Mouse (Mus musculus) c-Kit-negative CD71-positive TER-119-positive erythroid progenitor cells, embryonic 14.5 days (primary cell): Measurements from ENCODE around the gene Lamb1.

ENCODE experiments used
- DNase-seq: peaks from one replicate; pipeline ENCODE4 v3.0.0-alpha.2; 2013; ENCODE audit warnings: low read depth, low spot score

Gene Lamb1

DNA sequence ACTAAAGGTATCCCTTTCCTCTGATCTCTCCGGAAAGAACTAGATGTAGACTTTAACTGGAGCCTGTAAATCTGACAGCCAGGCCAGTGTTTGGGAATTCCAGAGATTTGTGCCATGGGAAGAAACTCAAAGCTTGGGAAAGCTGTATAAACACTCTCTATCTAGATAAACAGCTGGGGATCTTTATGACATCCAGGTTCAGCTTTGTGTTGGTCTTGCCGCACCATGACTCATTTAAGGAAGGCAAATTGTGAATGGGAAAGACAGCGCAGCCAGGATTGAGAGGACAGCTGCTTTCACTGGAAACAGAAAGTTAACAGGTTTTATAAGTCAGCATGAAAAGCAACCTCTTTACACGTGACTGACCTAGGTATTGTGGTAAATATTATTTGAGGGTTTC is 12.8 kb upstream of the Lamb1 start:
- no peak for DNase-seq

DNA sequence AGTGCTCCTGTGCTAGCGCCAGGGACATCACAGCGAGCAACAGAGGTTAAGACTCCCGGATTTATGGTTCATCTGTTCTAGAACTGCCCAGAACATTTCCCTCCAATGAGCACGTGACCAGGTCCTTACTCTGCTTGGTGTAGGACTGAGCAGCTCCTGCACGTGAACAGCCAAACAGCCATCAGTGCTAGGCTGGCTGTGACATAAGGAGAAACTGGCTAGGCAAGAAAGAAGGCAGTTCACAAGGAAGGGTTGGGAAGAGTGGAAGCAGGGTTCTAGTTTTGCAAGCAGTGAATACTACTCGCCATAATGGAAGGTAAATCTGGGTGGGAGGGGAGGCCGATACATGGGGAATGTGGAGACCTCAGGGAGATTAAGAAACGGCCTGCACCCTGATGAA is 10.1 kb upstream of the Lamb1 start:
- no peak for DNase-seq

DNA sequence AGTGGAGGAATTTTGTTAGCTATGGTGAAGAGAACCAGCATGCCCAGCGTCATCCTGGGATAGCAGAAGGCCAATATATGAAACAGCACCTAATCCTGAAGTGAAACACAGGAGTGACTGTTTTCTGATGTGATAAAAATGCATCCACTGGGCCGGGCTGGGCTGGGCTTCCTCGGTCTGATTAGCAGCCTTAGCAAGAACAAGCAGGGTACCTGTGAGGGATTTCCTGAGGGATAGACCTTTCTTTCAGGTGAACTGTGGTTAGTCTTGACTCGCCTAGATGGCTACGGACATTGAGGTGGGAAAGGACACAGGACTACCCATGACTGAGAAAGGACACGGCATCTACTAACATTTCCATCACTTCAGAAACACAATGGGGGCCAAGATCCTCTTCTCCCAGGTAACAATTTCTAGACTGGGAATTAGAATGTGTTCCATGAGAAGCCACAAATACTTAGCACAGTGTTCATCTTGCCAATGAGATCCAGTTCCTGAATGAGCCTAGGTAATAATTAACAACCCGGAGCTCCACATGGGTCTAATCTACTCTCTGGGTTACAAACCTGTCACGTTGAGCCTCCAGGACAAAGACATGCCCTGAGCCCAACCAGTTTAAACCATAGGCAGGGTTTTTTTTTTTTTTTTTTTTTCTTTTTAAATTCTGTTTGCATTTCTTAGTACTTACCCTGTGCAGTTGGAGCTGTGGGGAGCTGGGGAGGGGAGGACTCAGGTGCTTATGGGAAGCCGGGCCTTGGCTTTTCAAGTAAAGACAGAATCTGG is 8.7 kb upstream of the Lamb1 start:
- no peak for DNase-seq

DNA sequence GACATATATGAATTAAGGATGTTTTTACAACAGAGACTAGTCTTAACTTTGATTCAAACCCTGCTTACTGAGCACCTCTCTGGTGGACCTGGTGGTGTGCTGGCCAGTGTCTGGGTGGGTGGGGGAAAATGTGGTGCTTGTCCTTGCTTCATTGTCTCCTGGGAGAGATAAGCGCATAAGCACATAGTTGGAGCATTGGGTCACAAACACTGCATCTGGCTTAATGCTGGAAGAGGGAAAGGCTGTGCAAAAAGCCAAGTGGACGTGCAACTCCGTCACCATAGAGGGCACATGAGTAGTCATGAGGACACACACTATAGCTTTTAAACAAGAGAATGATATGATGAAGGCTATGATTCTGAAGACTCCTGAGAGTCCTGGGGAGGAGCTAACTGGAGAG is 3.2 kb upstream of the Lamb1 start:
- no peak for DNase-seq

DNA sequence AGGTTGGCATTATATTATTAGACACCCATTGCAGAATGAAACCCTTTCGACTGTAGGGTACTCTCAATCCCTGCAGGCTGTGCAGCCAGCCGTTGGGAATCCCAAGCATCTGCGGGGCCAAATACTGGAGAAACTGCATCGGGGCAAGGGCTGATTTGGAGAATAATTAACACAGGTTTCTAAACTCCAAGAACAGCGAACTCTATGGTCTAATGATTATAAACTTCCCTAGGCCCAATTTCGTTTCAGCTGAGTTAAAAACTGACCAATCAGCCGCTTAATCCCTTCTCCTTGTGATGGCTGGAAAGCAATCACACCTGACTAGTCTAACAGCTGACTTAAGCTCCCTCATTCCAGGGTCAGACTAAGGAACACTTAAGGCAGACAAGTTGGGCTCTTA is 1.1 kb upstream of the Lamb1 start:
- no peak for DNase-seq

DNA sequence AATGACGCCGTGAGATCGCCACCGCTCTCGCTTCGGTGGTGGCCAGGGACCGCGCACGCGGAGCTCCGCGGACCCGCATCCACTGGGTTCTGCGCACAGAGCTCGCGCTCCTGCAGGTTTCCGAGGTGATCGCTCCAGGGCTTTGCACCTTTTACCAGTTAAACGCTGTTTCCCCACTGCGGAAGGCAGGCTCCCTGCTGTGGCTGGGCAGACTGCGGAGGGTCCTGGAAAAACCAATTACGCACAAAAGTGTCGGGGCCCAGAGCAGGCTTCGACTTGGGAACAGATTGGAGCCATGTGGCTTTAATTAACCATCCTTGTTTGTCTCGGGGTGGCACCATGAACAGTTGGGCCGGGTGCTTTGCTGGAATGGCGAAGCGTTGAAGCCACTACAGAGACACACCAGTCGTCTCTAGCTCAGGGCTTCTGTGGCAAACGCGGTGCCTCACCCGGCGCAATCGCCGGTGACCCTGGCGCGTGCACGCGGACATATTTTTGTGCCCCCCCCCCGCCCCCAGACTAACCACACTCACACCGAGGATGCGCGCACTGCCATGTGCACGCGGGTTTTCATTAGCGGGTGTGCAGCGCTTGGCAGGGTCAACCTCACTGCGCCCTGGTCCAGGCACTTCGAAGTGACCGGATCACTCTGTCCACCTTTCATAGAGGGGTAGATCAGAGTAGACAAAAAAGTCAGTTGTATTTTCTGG is 843 bp downstream of the Lamb1 start:
- no peak for DNase-seq

DNA sequence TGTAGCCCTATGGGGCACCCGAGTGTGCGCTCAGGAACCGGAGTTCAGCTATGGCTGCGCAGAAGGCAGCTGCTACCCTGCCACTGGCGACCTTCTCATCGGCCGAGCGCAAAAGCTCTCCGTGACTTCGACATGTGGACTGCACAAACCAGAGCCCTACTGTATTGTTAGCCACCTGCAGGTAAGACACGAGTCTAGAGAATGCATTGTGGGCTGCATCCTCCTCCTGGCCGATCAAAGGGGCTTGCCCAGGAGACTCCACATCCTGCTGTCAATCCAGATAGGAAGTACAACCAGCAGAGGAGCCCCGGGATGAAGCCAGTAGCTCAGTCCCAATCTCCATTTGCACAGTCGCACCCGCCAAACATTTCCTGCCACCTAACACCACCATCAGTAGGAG is 1.7 kb downstream of the Lamb1 start:
- DNase-seq = no peak

DNA sequence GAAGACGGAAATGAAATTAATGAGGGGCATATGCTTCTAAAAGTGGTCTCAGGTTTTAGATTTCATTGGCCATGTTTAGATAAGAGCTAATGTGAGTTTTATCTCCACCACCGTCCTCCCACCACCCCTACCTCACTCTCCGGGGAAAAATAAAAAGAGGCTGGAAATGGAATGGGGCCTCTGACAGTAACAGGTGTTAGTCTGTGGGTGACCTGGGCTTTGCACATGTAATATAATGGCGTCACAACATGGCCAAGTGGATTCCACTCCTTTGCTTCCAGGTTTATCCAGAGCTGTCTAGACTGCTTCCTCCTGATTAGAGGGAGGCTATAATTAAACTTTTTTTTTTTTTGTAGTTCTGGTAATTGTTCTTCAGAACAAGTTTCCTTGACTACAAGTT is 2.3 kb downstream of the Lamb1 start:
- no peak for DNase-seq

DNA sequence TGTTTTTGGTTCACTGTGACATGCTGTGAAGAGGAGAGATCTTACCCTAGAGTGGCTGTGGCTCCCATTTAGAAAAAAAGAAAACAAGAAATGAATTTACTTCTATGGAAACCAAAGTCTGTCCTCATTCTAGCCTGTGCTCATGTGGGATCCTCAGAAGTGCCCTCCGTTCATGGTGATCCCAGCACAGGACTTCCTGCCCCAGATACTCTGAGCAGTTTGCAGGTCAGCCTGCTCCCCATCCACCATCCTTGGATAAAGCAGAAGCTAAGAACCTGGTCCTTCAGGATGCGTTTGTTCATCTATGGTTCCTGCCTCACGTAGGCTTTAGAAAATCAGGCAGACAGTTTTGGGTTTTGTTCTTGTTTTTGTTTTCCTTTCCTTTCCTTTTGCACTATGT is 3.3 kb downstream of the Lamb1 start:
- DNase-seq = no peak

DNA sequence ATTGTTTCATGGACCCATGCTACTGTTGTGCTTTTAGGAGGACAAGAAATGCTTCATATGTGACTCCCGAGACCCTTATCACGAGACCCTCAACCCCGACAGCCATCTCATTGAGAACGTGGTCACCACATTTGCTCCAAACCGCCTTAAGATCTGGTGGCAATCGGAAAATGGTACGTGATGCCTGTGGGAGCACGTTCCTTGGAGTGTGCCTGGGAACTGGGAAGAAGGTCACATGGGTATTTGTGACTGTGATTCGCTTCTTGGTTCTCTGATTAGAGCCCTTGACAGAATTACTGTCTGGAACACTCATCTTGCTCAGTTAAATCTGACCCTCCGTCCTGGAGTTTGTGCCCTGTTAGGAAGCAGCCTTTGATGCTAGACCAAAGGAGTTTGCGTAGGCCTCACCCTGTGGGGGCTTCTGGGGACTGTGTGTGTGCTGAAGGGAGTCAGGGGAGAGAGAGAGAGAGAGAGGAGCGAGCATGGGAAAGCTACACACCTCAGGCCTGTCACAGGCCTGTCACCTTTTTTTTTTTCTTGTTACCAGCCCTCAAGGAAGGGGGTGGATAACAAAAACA is 4.1 kb downstream of the Lamb1 start:
- no peak for DNase-seq

DNA sequence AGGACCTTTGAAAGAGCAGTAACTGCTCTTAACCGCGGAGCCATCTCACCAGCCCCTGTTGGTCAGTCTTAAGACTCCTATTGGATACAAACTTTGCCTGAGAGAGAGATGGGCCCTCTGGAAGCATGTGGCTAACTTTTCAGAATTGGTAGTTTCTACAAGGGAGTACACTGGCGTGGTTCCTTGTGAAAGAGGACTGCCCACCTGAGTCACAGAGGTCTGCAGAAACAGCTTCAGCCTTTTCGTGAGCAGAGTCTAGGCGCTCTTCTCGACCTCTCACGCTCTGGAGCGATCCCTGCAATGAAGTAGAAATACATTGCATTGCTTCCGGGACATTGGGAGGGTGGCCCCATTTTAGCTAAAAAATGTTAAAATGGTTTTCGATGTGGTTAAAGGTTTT is 5.3 kb downstream of the Lamb1 start:
- no peak for DNase-seq

DNA sequence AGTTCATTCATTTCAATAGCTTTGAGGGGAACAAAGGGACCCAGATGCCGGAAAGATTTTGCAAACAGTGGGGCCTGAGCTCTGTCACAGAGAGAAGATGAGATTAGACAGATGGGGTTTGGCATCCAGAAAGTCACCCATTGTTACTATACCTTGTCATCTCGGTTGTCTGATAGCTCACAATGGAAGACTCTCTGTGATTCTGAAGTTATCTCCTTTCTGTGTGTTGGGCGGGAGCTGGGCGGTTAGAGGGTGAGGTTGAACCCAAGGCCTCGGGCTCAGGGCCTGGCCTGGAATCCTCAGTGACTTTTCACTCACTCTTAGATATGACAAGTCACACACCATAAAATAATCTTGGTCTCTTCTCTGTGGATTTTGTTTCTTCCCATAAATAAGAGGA is 5.7 kb downstream of the Lamb1 start:
- no peak for DNase-seq

DNA sequence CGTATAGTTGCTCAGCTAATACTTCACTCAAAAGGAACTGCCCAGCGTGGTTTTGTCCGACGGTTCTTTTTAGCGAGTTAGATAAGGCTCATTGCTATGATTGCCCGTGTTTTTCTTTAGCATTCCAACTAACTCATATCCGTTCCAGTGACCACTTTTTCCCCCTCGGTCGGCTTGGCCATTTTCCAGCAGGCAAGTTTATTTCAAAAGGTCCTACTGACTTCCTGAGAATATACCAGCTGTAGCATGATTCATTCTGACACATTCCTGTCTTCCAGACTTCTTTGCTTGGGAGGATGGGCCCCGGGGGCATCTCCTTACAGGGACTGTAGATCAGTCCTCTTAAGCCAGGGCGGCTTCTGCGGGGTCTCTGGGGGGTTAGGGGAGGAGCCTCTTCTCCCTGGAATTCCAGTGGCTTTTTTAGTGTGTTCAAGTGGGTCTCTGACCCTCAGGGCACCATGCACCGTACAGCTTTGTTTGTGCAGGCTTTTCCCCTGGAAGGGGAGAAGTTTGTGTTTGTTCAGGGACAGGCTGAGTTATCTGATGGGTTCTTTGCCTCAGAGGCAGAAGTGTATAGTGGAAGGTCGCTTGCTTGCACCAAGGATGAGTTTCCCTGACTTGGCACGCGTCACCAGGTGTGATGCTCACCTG is 6.5 kb downstream of the Lamb1 start:
- no peak for DNase-seq

DNA sequence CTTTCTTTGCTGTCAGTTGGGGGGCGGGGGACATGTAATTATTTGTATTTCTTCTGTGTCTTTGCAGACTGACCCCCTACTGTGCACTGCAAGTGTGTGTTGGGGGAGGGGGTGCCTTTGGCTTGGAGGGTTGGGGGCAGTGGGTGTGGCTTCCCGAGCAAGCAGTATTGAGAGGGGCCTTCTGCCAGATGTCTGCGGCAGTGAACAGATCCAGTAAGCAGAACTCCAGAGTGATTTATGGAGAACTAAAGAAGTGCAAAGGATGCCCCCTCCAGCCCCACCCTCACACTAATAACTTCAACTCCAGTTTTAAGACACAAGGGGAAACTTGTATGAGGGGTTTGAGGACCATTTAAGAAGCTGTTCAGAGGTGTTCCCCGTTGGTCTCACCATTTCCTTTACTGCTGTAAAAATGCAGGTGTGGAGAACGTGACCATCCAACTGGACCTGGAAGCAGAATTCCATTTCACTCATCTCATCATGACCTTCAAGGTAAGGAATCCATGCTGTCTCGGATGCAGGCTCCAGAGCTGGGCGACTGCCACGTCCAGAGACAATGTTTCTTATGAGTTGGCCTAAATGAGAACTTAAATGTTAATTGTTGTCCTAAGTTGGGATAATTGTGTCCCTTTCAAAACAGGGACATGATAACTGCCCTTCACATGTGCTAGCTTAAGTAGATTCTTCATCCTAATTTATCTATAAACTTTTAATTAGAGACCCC is 7.1 kb downstream of the Lamb1 start:
- DNase-seq = no peak

DNA sequence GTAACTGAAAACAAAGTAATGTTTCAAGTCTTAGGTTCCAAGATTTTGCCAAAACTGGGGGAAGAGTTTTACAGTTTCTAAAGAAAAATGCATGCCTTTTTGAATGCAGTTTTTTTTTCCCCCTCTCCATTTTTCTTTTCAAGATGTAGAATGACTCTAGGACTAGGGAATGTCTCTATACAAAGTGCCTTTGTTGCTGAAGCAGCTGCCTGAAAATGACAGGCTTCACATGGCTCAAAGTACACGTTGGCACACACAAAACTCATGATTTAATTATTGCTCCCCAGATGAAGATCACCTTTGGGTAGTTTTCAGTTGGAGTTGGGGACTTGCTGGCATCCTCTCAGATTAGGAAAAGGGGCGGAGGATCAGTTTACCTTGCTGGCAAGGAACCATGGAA is 7.8 kb downstream of the Lamb1 start:
- DNase-seq = no peak

DNA sequence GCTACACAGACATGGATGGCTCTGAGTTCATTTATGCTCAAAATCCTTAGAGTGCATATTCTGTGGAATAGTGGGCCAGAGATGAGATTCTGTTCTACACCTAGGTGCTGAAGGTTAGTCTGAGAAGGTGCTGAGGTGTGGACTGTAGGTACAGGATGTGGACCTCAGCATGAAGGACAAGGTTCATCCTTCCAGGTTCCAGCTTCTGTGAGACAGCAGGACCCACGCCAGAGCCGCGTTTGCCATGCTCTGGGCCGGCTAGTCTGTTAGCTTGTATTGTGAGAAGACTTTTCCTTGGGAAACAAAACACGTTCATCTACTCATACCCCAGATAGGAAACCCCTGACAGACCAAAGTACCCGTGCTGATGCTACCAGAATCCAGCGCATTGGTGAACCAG is 8.6 kb downstream of the Lamb1 start:
- no peak for DNase-seq

DNA sequence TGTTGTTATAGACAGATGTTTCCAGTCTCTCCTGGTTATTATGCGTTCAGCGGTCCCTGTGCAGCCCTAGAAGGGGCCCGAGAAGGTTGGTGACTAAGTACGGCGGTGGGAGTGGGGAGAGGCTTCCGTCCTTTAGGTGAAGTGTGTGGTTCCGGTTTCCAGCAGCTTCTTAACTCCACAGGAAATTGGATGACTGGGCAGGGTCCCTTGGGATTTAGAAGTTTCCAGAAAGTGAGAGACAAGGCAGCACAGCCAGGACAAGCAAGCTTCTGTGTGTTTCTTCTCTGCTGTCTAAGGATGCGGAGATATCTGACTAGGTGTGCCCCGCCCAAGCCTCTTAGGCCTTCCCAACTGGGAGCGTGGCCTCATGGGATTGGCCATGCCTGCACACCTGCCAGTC is 10.4 kb downstream of the Lamb1 start:
- DNase-seq = no peak

DNA sequence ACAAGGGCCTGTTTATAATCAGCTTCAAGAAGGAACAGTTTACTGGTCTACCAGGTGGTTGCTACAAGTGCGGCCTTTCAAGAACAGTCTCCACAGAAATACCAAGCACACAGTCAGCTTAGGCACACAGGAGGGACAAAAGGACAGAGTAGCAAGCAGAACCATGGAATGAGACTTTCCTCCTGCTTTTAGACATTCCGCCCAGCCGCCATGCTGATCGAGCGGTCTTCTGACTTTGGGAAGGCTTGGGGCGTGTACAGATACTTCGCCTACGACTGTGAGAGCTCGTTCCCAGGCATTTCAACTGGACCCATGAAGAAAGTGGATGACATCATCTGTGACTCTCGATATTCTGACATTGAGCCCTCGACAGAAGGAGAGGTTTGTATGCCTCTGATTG is 13.2 kb downstream of the Lamb1 start:
- no peak for DNase-seq

DNA sequence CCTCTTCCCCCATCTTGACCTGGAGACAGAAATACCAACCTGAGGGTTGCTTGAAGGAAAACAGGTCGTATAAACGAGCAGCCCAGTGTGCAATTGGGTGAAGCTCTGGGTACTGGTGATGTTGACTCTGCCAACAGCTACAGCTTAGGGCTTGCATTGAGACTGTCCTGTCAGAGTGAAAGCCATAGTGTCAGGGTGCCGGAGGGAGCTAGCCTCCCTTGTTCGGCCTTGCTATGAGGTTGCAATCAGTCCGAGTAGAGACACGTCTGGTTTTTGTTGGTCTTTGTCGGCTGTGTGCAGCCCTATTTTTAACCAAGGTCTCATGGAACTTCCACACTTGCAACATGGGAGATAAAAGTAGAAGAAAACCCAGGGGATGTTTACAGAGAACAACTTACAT is 15.3 kb downstream of the Lamb1 start:
- DNase-seq = no peak

DNA sequence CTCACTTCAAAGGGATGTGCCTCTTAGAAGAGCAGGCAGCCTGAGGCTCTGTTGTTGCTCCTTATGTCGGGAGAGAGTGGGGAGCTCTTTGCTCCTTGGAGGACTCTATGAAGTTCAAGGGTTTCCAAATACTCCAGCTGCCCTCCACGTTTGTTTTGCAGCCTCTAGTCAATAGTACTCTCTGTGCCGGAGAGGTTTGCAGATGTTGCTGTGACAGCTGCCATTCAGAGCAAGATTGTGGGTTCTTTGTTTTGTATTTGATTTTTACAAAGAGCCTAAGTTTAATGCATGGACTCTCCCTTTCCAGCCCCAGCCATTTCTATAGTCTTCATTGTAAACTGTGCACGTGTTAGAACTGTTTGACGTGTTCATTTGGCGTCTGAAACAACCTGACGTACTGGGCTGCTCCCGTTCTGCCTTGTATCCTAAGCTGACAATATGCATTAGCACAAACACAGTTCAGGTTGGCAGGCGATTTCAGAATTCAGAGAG is 16.1 kb downstream of the Lamb1 start:
- DNase-seq = no peak

DNA sequence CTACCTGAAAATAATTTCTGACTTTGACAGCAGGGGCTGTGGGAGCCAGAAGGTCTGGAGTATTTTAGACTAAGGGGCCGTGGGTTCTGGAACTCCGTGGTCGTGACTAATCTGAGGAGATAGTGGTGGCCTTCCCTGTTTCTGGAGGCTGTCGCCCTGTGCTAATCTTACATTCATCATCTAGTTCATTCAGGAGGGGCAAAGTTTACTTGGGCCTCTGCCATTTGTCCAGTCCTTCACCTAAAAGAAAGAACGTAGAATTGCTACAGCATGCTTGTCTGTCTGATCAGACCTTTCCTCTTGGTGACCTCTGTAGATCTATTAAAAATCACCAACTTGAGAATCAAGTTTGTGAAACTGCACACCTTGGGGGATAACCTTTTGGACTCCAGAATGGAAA is 17.2 kb downstream of the Lamb1 start:
- no peak for DNase-seq

DNA sequence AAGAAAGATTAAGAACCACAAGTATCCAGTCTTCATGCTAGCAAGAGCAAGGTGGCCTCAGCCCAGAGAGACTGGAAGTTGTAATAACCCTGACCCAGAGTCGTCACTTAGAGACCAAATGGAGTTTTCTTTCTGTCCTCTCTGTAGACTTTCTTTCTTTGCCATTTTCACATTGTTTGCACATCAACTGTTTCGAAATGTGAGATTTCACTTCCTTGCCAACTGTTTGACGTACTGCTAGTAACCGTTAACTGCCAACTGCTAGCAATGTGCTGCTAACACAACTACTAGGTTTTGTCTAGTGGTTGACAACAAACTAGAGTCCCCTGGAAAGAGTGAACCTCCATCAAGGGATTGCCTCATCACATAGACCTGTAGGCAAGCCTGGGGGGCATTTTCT is 18.1 kb downstream of the Lamb1 start:
- DNase-seq = no peak
